Mouse (Mus musculus) CH12.LX (cell line): Measurements from ENCODE around the gene Magi2.

Experiments
- CTCF ChIP-seq, 2 experiments: IDR thresholded peaks in 1 of 2; conservative IDR thresholded peaks in 1 of 2; 2 replicates each; pipeline ENCODE4 v1.5.1; 2011 to 2012; ENCODE audit warnings: low read depth in 2 of 2, low read length in 2 of 2, improper control_type of control experiment in 1 of 2, inconsistent platforms in 1 of 2, mild to moderate bottlenecking in 1 of 2, moderate library complexity in 1 of 2
- EP300 ChIP-seq: IDR thresholded peaks from 2 replicates; pipeline ENCODE4 v1.6.1; 2011; ENCODE audit warnings: low read length, improper control_type of control experiment
- HCFC1 ChIP-seq: IDR thresholded peaks from 2 replicates; pipeline ENCODE4 v1.6.1; 2012; ENCODE audit warnings: low read depth, mild to moderate bottlenecking, inconsistent platforms, low read length, improper control_type of control experiment
- JUN ChIP-seq: IDR thresholded peaks from 2 replicates; pipeline ENCODE4 v1.6.1; 2011; ENCODE audit warnings: low read depth, mild to moderate bottlenecking, low read length, improper control_type of control experiment, moderate library complexity; ENCODE audit not compliant: insufficient read depth
- MEF2A ChIP-seq: IDR thresholded peaks from 2 replicates; pipeline ENCODE4 v1.6.1; 2014; ENCODE audit warnings: low read depth, mild to moderate bottlenecking, inconsistent platforms, low read length, improper control_type of control experiment, borderline replicate concordance
- MYC ChIP-seq: IDR thresholded peaks from 2 replicates; pipeline ENCODE4 v1.6.1; 2011; ENCODE audit warnings: low read depth, mild to moderate bottlenecking, improper control_type of control experiment, low read length
- PAX5 ChIP-seq: IDR thresholded peaks from 2 replicates; pipeline ENCODE4 v1.6.1; 2012; ENCODE audit warnings: low read length, inconsistent platforms, mixed read lengths
- POLR2A ChIP-seq: IDR thresholded peaks from 2 replicates; pipeline ENCODE4 v1.6.1; 2011; ENCODE audit warnings: low read depth, mild to moderate bottlenecking, improper control_type of control experiment, low read length
- POLR2AphosphoS2 ChIP-seq: IDR thresholded peaks from 2 replicates; pipeline ENCODE4 v1.6.1; 2011; ENCODE audit warnings: low read depth, low read length, improper control_type of control experiment
- RAD21 ChIP-seq: IDR thresholded peaks from 2 replicates; pipeline ENCODE4 v1.6.1; 2011; ENCODE audit warnings: low read depth, mild to moderate bottlenecking, low read length, improper control_type of control experiment, moderate library complexity
- RCOR1 ChIP-seq: conservative IDR thresholded peaks from 2 replicates; pipeline ENCODE4 v1.6.1; 2012; ENCODE audit warnings: low read depth, mild to moderate bottlenecking, inconsistent platforms, low read length, improper control_type of control experiment

DNA sequence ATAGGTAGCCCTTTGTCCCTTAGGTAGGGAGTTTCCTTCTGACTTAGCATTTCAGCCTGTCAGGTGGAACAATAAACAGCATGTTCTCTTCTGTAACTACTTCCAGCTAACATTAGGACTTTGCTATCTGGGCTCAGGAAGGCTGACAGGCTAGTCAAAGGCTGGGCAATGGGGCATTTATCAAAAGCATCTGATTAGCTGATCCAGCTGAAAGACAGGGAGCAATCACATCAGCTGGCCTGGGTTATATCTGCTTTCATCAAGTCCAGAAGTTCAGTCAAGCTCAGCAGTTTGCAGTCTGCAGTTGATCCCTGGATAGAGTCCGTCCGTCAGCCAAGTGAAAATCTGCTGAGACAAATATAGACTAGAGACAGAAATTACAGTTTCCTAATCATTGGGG is 1094.1 kb downstream of the Magi2 start:
- no peak for TF ChIP-seq JUN
- no peak for TF ChIP-seq MYC
- TF ChIP-seq POLR2AphosphoS2, result no peak
- TF ChIP-seq RAD21, result no peak
- no peak for TF ChIP-seq POLR2A
- no peak for TF ChIP-seq PAX5
- no peak for TF ChIP-seq CTCF (conservative IDR thresholded peaks at IDR 0.05 in 1 of 2, IDR thresholded peaks at IDR 0.05 in 1 of 2; ENCODE audit: low read depth in 2 of 2, low read length in 2 of 2)
- no peak for TF ChIP-seq EP300
- no peak for TF ChIP-seq RCOR1
- no peak for TF ChIP-seq MEF2A
- no peak for TF ChIP-seq HCFC1
